Mouse (Mus musculus) neutrophil, adult 5-6 weeks (primary cell): Measurements from ENCODE around the gene Lrp10. TPM values are rescaled to one million over a fixed set of nuclear protein-coding genes. Genes with fewer than 3 reads are reported as not detected.

Experiments used
- ATAC-seq: fragments of 151-379, 151-347 bp; 2 replicates; pipeline ENCODE4 v1.8.0; 2017; ENCODE audit warnings: mild to moderate bottlenecking, moderate TSS enrichment; ENCODE audit not compliant: insufficient number of reproducible peaks, poor library complexity, low FRiP score, severe bottlenecking; ENCODE audit errors: extremely low read depth
- total RNA-seq: library from RNA; stranded (forward); fragments of 200-1000 nt; gene quantifications from 2 replicates; pipeline ENCODE4 v1.2.3, GENCODE M21; 2017

Gene Lrp10
- total RNA-seq, 1 experiment from 2014 or later = 69.1 TPM

GRCm38 (mm10) chr14:54503092-54503491 lies 39.2 kb downstream of the Lrp10 start:
- ATAC-seq = no peak

DNA sequence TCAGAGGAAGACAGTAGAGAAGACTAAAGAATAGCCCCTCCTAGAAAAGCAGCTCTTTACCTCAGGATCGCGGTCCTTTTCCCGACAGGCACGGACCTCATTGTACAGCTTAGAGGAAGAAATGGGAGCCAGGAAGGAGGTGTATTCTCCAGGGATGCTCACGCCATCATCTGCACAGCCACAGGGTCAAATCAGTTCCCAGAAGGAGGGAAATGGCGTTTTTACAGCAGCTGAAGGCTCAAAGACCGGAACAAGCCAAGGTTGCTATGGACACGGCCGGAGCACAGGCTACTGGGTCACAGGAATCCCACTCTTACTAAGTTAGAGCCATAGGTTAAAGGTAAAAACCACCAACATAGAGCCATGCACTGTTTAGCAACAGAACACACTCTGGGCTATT lies 45.8 kb downstream of the Lrp10 start:
- no peak for ATAC-seq

- no peak for ATAC-seq
Measured at GRCm38 (mm10) chr14:54516710-54517310, 52.9 kb downstream of the Lrp10 start.

Other genes with a start within 250 kb of the Lrp10 start
- gene Dad1, start 210.0 kb upstream of the Lrp10 start, total RNA-seq = 50.7 and 51.7 TPM in 2 replicates
- gene Abhd4, start 209.9 kb upstream of the Lrp10 start, total RNA-seq = 16.1 and 16.6 TPM in 2 replicates
- 0.12 TPM in 1 of 2 replicates, not detected in the other for gene Olfr49, start 179.2 kb upstream of the Lrp10 start, total RNA-seq
- 58.7 and 61.3 TPM in 2 replicates for gene Oxa1l, start 103.3 kb upstream of the Lrp10 start, total RNA-seq
- gene Slc7a7, start 46.4 kb upstream of the Lrp10 start, total RNA-seq = 2.8 and 7.4 TPM in 2 replicates
- gene Mrpl52, start 37.2 kb upstream of the Lrp10 start, total RNA-seq = 31.8 and 33.4 TPM in 2 replicates
- gene Mmp14, start 32.5 kb upstream of the Lrp10 start, total RNA-seq = 0.58 and 2.6 TPM in 2 replicates
- gene Rem2, start 12.0 kb downstream of the Lrp10 start, total RNA-seq = 0.61 and 0.93 TPM in 2 replicates
- gene Prmt5, start 53.4 kb downstream of the Lrp10 start, total RNA-seq = 13.3 and 18.4 TPM in 2 replicates
- gene Haus4, start 90.5 kb downstream of the Lrp10 start, total RNA-seq = 20.0 and 20.7 TPM in 2 replicates
- 0.12 and 0.25 TPM in 2 replicates for gene Ajuba, start 113.4 kb downstream of the Lrp10 start, total RNA-seq
- 2.1 and 4.5 TPM in 2 replicates for gene 4931414P19Rik, start 141.9 kb downstream of the Lrp10 start, total RNA-seq
- gene Psmb5, start 153.9 kb downstream of the Lrp10 start, total RNA-seq = 24.0 and 29.1 TPM in 2 replicates
- 0.12 TPM in 1 of 2 replicates, not detected in the other for gene Psmb11, start 157.3 kb downstream of the Lrp10 start, total RNA-seq
- not detected in 2 replicates for gene Gm17606, start 176.8 kb downstream of the Lrp10 start, total RNA-seq
- gene Cdh24, start 177.2 kb downstream of the Lrp10 start, total RNA-seq = 1.5 and 2.5 TPM in 2 replicates
- gene 1700123O20Rik, start 222.1 kb downstream of the Lrp10 start, total RNA-seq = 24.8 and 28.1 TPM in 2 replicates
- gene Acin1, start 222.8 kb downstream of the Lrp10 start, total RNA-seq = 373 and 387 TPM in 2 replicates
- gene Gm29776, start 234.7 kb downstream of the Lrp10 start, total RNA-seq = not detected in 2 replicates
- gene Cebpe, start 248.0 kb downstream of the Lrp10 start, total RNA-seq = 9.1 and 9.2 TPM in 2 replicates